Mouse (Mus musculus): ENCODE measurements around the gene Lcn5. TPM values are rescaled to one million over a fixed set of nuclear protein-coding genes. Genes with fewer than 3 reads are reported as not detected.

Lcn5 gene
- polyA plus RNA-seq, 1 experiment = not detected

- H3K36me3 ChIP-seq (ENCODE audit: control insufficient read depth, insufficient read depth) = no peaks in the 10 kb centered on the region
- H3ac ChIP-seq (ENCODE audit: control insufficient read depth, insufficient read length) = no peak overlapping the region
- peaks cover 7% of the 10 kb centered on the region for H3K27me3 ChIP-seq (ENCODE audit: control insufficient read depth, insufficient read depth, insufficient read length)
- no peak for TF ChIP-seq SRF (IDR thresholded peaks at IDR 0.05; ENCODE audit: control insufficient read depth, insufficient read length, low read depth)
- no peak for TF ChIP-seq TCF12 (IDR thresholded peaks at IDR 0.05; ENCODE audit: insufficient read depth, poor library complexity, severe bottlenecking)
- no peak for TF ChIP-seq CEBPB (IDR thresholded peaks at IDR 0.05; ENCODE audit: insufficient read depth, poor library complexity, severe bottlenecking)
- TF ChIP-seq E2F4 (IDR thresholded peaks at IDR 0.05; ENCODE audit: insufficient read depth) = no peak
- no peaks in the 10 kb centered on the region for H3K79me2 ChIP-seq (ENCODE audit: control insufficient read depth, insufficient read depth)
- H3K4me2 ChIP-seq (ENCODE audit: low read depth) = no peak overlapping the region
- no peak overlapping the region for H3K4me3 ChIP-seq
Measured at GRCm38 (mm10) chr2:25663511-25663910, 5.8 kb downstream of the Lcn5 start.

GRCm38 (mm10) chr2:25664125-25664524 is 6.4 kb downstream of the Lcn5 start:
- TF ChIP-seq POLR2AphosphoS2 (IDR thresholded peaks at IDR 0.05; ENCODE audit: insufficient read length, low read depth) (no peak), TCF12 (IDR thresholded peaks at IDR 0.05; ENCODE audit: insufficient read depth, poor library complexity, severe bottlenecking) (no peak), MYOG (IDR thresholded peaks at IDR 0.05; ENCODE audit: control insufficient read depth in 1 of 3, insufficient read depth in 1 of 3, insufficient read length in 2 of 3, low read depth in 2 of 3) (no peak), TCF3 (IDR thresholded peaks at IDR 0.05; ENCODE audit: insufficient read length, low read depth) (no peak), MYOD1 (IDR thresholded peaks at IDR 0.05; ENCODE audit: control insufficient read depth in 1 of 3, insufficient read length in 2 of 3, low read depth in 2 of 3) (no peak), CEBPB (IDR thresholded peaks at IDR 0.05; ENCODE audit: insufficient read depth, poor library complexity, severe bottlenecking) (no peak), SRF (IDR thresholded peaks at IDR 0.05; ENCODE audit: control insufficient read depth, insufficient read length, low read depth) (no peak), POLR2A (IDR thresholded peaks at IDR 0.05; ENCODE audit: insufficient read length, low read depth) (no peak), USF1 (IDR thresholded peaks at IDR 0.05; ENCODE audit: low read depth) (no peak), REST (IDR thresholded peaks at IDR 0.05; ENCODE audit: insufficient read depth, insufficient read length) (no peak), MAX (IDR thresholded peaks at IDR 0.05; ENCODE audit: low read depth) (no peak), E2F4 (IDR thresholded peaks at IDR 0.05; ENCODE audit: insufficient read depth) (no peak)
- Histone ChIP-seq H3ac (ENCODE audit: control insufficient read depth, insufficient read length) (no peak overlapping the region), H3K79me2 (ENCODE audit: control insufficient read depth, insufficient read depth) (no peaks in the 10 kb centered on the region), H3K4me2 (ENCODE audit: low read depth) (no peak overlapping the region), H3K4me3 (no peak overlapping the region), H3K36me3 (ENCODE audit: control insufficient read depth, insufficient read depth) (no peaks in the 10 kb centered on the region), H3K27me3 (ENCODE audit: control insufficient read depth, insufficient read depth, insufficient read length) (peaks cover 7% of the 10 kb centered on the region)

GRCm38 (mm10) chr2:25666516-25666915 is 8.8 kb downstream of the Lcn5 start:
- TF ChIP-seq CEBPB (IDR thresholded peaks at IDR 0.05; ENCODE audit: insufficient read depth, poor library complexity, severe bottlenecking) (no peak), MYOG (IDR thresholded peaks at IDR 0.05; ENCODE audit: control insufficient read depth in 1 of 3, insufficient read depth in 1 of 3, insufficient read length in 2 of 3, low read depth in 2 of 3) (no peak), MAX (IDR thresholded peaks at IDR 0.05; ENCODE audit: low read depth) (no peak), POLR2AphosphoS2 (IDR thresholded peaks at IDR 0.05; ENCODE audit: insufficient read length, low read depth) (no peak), REST (IDR thresholded peaks at IDR 0.05; ENCODE audit: insufficient read depth, insufficient read length) (no peak), TCF3 (IDR thresholded peaks at IDR 0.05; ENCODE audit: insufficient read length, low read depth) (no peak), E2F4 (IDR thresholded peaks at IDR 0.05; ENCODE audit: insufficient read depth) (no peak), USF1 (IDR thresholded peaks at IDR 0.05; ENCODE audit: low read depth) (no peak), SRF (IDR thresholded peaks at IDR 0.05; ENCODE audit: control insufficient read depth, insufficient read length, low read depth) (no peak), POLR2A (IDR thresholded peaks at IDR 0.05; ENCODE audit: insufficient read length, low read depth) (no peak), TCF12 (IDR thresholded peaks at IDR 0.05; ENCODE audit: insufficient read depth, poor library complexity, severe bottlenecking) (no peak), MYOD1 (IDR thresholded peaks at IDR 0.05; ENCODE audit: control insufficient read depth in 1 of 3, insufficient read length in 2 of 3, low read depth in 2 of 3) (no peak)
- Histone ChIP-seq H3K27me3 (ENCODE audit: control insufficient read depth, insufficient read depth, insufficient read length) (peaks cover 11% of the 10 kb centered on the region), H3K4me3 (no peak overlapping the region), H3ac (ENCODE audit: control insufficient read depth, insufficient read length) (no peak overlapping the region), H3K36me3 (ENCODE audit: control insufficient read depth, insufficient read depth) (no peaks in the 10 kb centered on the region), H3K4me2 (ENCODE audit: low read depth) (no peak overlapping the region), H3K79me2 (ENCODE audit: control insufficient read depth, insufficient read depth) (no peaks in the 10 kb centered on the region)

- Histone ChIP-seq H3K36me3 (ENCODE audit: control insufficient read depth, insufficient read depth) (no peaks in the 10 kb centered on the region), H3K79me2 (ENCODE audit: control insufficient read depth, insufficient read depth) (no peaks in the 10 kb centered on the region), H3K27me3 (ENCODE audit: control insufficient read depth, insufficient read depth, insufficient read length) (peaks cover 26% of the 10 kb centered on the region), H3K4me2 (ENCODE audit: low read depth) (no peak within 1 kb of the TSS), H3K4me3 (no peak within 1 kb of the TSS), H3ac (ENCODE audit: control insufficient read depth, insufficient read length) (no peak within 1 kb of the TSS)
- no peak for TF ChIP-seq MYOG (IDR thresholded peaks at IDR 0.05; ENCODE audit: control insufficient read depth in 1 of 3, insufficient read depth in 1 of 3, insufficient read length in 2 of 3, low read depth in 2 of 3)
- TF ChIP-seq POLR2AphosphoS2 (IDR thresholded peaks at IDR 0.05; ENCODE audit: insufficient read length, low read depth) = no peak
- TF ChIP-seq E2F4 (IDR thresholded peaks at IDR 0.05; ENCODE audit: insufficient read depth) = no peak
- no peak for TF ChIP-seq MAX (IDR thresholded peaks at IDR 0.05; ENCODE audit: low read depth)
- no peak for TF ChIP-seq CEBPB (IDR thresholded peaks at IDR 0.05; ENCODE audit: insufficient read depth, poor library complexity, severe bottlenecking)
- TF ChIP-seq POLR2A (IDR thresholded peaks at IDR 0.05; ENCODE audit: insufficient read length, low read depth) = no peak
- no peak for TF ChIP-seq MYOD1 (IDR thresholded peaks at IDR 0.05; ENCODE audit: control insufficient read depth in 1 of 3, insufficient read length in 2 of 3, low read depth in 2 of 3)
- no peak for TF ChIP-seq TCF3 (IDR thresholded peaks at IDR 0.05; ENCODE audit: insufficient read length, low read depth)
- no peak for TF ChIP-seq USF1 (IDR thresholded peaks at IDR 0.05; ENCODE audit: low read depth)
- no peak for TF ChIP-seq SRF (IDR thresholded peaks at IDR 0.05; ENCODE audit: control insufficient read depth, insufficient read length, low read depth)
- TF ChIP-seq TCF12 (IDR thresholded peaks at IDR 0.05; ENCODE audit: insufficient read depth, poor library complexity, severe bottlenecking) = no peak
- no peak for TF ChIP-seq REST (IDR thresholded peaks at IDR 0.05; ENCODE audit: insufficient read depth, insufficient read length)
Measured at GRCm38 (mm10) chr2:25676486-25676885, 18.7 kb downstream of the Lcn5 start, which contains the start of gene Lcn6. TSS of gene Lcn6 (plus strand) at chr2:25676786.

- no peaks in the 10 kb centered on the region for H3K79me2 ChIP-seq (ENCODE audit: control insufficient read depth, insufficient read depth)
- TF ChIP-seq SRF (IDR thresholded peaks at IDR 0.05; ENCODE audit: control insufficient read depth, insufficient read length, low read depth) (no peak), TCF12 (IDR thresholded peaks at IDR 0.05; ENCODE audit: insufficient read depth, poor library complexity, severe bottlenecking) (no peak), MYOD1 (IDR thresholded peaks at IDR 0.05; ENCODE audit: control insufficient read depth in 1 of 3, insufficient read length in 2 of 3, low read depth in 2 of 3) (no peak), MYOG (IDR thresholded peaks at IDR 0.05; ENCODE audit: control insufficient read depth in 1 of 3, insufficient read depth in 1 of 3, insufficient read length in 2 of 3, low read depth in 2 of 3) (no peak), POLR2A (IDR thresholded peaks at IDR 0.05; ENCODE audit: insufficient read length, low read depth) (no peak), USF1 (IDR thresholded peaks at IDR 0.05; ENCODE audit: low read depth) (no peak), E2F4 (IDR thresholded peaks at IDR 0.05; ENCODE audit: insufficient read depth) (no peak), MAX (IDR thresholded peaks at IDR 0.05; ENCODE audit: low read depth) (no peak), REST (IDR thresholded peaks at IDR 0.05; ENCODE audit: insufficient read depth, insufficient read length) (no peak), POLR2AphosphoS2 (IDR thresholded peaks at IDR 0.05; ENCODE audit: insufficient read length, low read depth) (no peak), CEBPB (IDR thresholded peaks at IDR 0.05; ENCODE audit: insufficient read depth, poor library complexity, severe bottlenecking) (no peak), TCF3 (IDR thresholded peaks at IDR 0.05; ENCODE audit: insufficient read length, low read depth) (no peak)
- peaks cover 53% of the 10 kb centered on the region for H3K27me3 ChIP-seq (ENCODE audit: control insufficient read depth, insufficient read depth, insufficient read length)
- H3K4me2 ChIP-seq (ENCODE audit: low read depth) = no peak overlapping the region
- H3ac ChIP-seq (ENCODE audit: control insufficient read depth, insufficient read length) = no peak overlapping the region
- no peaks in the 10 kb centered on the region for H3K36me3 ChIP-seq (ENCODE audit: control insufficient read depth, insufficient read depth)
- no peak overlapping the region for H3K4me3 ChIP-seq
Measured at GRCm38 (mm10) chr2:25679559-25679958, 21.8 kb downstream of the Lcn5 start.

Measured in myocyte (in vitro differentiated cells).